Mouse (Mus musculus) ES-E14 (cell line): ENCODE measurements around the gene Pcx.

Experiments used
- CHD2 ChIP-seq: IDR thresholded peaks from 2 replicates; pipeline ENCODE4 v1.6.1; 2014; ENCODE audit warnings: mild to moderate bottlenecking, low read depth, low read length, inconsistent platforms
- MAFK ChIP-seq: IDR thresholded peaks from 2 replicates; pipeline ENCODE4 v1.6.1; 2014; ENCODE audit warnings: mild to moderate bottlenecking, low read depth, low read length, inconsistent platforms; ENCODE audit not compliant: insufficient read depth
- ZC3H11A ChIP-seq: IDR thresholded peaks from 2 replicates; pipeline ENCODE4 v1.6.1; 2012; ENCODE audit warnings: low read depth, mild to moderate bottlenecking, inconsistent platforms, low read length, borderline replicate concordance
- ZNF384 ChIP-seq: IDR thresholded peaks from 2 replicates; pipeline ENCODE4 v1.6.1; 2012; ENCODE audit warnings: low read depth, low read length, inconsistent platforms

DNA sequence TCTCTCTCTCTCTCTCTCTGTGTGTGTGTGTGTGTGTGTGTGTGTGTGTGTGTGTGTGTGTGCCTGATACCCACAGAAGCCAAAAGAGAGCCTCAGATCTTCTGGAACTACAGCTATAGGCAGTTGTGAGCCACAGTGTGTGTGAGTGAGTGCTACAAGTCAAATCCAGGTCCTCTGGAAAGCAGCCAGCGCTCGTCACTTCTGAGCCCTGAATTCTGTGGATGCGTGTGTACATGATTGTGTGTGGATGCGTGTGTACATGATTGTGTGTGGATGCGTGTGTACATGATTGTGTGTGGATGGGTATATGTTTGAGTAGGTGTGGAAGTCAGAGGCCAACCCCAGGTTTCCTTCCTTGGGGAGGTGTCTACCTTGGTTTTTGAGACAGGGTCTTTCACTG lies 36.7 kb upstream of the Pcx start:
- no peak for TF ChIP-seq CHD2
- TF ChIP-seq MAFK, result no peak
- TF ChIP-seq ZNF384, result no peak
- no peak for TF ChIP-seq ZC3H11A
